Mouse (Mus musculus) megakaryocyte-erythroid progenitor cell, adult 5-6 weeks (primary cell): Measurements from ENCODE around the gene S1pr2. TPM values are rescaled to one million over a fixed set of nuclear protein-coding genes. Genes with fewer than 3 reads are reported as not detected.
"Not testable (repeated sequence)": the region's sequence is repeated elsewhere in the genome, so short reads cannot be mapped to it uniquely, and the experiment has no call there.

ENCODE experiments used
- ATAC-seq: replicated peaks from 2 replicates; pipeline ENCODE4 v1.8.0; 2016; ENCODE audit warnings: mild to moderate bottlenecking, inconsistent platforms; ENCODE audit not compliant: severe bottlenecking, poor library complexity, low FRiP score, low TSS enrichment
- total RNA-seq, 2 experiments: library from RNA; stranded (forward) in 1 of 2; stranded (reverse) in 1 of 2; fragments of 200-1000, 215-1000 nt in 1 of 2; fragments of >200 nt in 1 of 2; fragmentation: Nextera tagmentation in 1 of 2; gene quantifications; 2 replicates each; pipeline ENCODE4 v1.2.3; 2014 to 2017

The S1pr2 gene
- total RNA-seq, 2 experiments from 2014 or later = 3.4 TPM; not detected in 1

GRCm38 (mm10) chr9:21002270-21002626 is 25.7 kb upstream of the S1pr2 start:
- ATAC-seq = no peak

DNA sequence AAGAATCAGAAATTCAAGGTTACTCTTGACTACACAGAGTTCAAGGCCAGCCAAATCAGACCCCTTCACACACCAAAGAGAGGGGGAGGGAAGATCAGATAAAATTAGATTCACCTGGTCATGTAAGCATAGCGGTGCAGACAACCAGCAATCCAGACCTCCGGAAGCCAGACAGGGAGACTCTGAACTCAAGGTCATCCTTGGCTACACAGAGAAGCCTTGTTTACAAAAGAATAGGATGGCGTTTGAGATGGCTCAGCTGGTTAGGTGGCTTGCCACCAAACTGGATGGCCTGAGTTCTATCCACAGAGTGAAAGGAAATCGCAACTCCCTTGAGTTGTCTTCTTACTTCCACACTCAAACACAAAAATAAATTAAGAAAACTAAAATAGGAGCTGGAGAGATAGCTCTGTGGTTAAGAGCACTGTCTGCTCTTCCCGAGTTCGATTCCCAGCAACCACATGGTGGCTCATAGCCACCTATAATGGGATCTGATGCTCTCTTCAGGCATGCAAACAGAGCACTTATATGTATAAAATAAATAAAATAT is 25.1 kb upstream of the S1pr2 start:
- ATAC-seq = no peak

DNA sequence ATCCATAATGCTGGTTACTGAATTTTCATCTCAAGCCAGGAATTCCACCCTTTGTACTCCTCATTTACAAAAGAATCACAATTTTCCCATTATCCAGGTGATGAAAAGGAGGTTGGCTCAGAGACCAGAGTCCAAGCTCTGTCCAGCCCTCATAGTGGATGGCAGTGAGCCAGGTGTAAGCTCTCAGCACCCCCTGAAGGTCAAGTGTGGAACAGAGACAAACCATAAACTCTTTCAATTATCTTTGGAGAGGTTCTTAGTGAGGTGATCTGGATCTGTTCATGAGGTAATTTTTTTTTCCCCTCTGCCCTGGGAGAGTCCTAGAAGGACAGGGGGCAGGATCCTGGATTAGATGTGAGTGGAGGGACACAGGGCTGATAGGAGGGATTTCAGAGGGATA is 24.2 kb upstream of the S1pr2 start:
- no peak for ATAC-seq

GRCm38 (mm10) chr9:20998337-20998736 is 21.8 kb upstream of the S1pr2 start:
- not testable (repeated sequence) for ATAC-seq

DNA sequence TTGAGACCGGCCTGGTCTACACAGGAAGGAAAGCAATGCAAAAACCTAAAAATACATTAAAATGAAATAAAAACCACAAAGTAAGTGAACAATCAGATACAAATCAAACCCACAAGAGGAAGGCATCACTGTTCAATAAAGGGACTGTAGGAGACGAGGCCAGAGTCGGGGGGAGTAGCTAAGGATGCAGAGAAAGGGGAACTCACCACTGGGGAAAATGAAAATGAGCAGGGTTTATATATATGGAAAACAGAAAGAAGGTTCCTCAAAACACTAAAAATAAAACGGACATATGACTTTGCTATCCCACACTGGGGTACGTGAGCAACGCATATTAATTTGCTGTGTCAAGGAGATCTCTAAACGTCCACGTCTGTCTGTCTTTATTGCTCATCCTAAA is 20.5 kb upstream of the S1pr2 start:
- ATAC-seq = no peak

DNA sequence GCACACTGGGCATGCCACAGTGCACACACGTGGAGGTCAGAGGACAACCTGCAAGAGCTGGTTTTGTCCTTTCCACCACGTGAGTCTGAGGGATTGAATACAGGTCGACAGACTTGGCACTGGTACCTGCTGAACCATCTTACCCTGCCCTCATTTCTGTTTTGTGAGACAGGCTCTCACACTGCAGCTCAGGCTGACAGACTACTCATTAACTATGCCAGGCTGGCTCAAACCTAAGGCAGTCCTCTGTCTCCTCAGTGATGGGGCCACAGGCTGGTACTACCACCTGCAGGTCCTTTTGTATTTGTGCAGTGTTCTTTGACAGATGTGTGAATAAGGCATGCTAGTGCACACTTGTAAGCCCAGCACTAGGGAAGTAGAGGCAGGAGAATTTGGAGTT is 18.5 kb upstream of the S1pr2 start:
- ATAC-seq = no peak

DNA sequence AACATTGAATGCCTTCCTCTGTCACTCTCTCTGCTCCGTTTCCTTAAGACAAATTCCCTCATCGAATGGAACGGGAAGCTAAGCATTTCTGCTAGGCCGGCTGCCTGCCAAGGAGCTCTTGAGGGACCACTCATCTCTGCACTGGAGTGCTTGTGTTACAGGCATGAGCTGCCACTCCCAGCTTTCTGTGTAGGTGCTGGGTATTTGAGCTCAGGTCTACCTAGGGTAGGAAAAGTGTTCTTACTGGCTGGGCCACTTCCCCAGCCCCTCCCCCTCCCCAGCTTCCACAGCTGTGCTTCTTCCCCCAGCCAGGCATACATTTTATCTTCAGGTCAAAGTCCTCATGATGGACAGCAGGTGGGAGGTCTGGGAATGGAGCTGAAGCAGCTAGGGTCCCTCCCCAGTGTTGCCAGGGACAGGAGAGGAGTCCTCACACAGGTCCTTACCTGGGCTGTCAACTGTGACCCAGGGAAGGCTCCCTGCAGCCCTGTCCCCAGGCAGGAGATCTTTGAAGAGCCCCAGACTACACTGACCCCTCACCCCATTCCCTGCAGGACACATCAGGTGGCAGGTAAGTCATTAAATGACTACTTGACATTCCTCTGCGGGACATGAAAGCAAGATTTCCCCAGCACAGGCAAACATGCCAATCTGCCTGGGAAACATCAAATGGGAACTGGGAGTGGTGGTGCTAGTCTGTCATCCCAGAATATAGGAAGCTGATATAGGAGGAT is 16.8 kb upstream of the S1pr2 start:
- ATAC-seq = no peak

GRCm38 (mm10) chr9:20991587-20991986 is 15.0 kb upstream of the S1pr2 start:
- no peak for ATAC-seq

DNA sequence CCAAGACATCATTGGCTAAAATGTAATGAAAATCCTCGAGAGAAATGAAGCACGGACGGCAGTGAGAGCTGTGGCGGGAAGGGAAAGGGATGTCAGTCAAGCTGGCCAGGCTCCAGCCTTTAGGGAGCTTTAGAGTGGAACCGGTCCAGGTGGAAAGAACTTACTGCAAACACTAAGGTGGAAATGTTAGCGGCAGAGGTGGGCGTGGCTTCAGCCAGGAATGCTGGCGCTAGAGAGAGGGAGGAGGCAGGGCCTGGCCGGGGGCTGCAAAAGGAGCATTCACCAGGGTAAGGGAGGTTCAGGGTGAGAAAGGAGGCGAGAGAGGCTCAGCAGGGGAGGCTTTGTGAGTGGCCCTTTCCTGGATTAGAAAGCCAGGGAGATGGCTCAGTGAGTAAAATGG is 14.3 kb upstream of the S1pr2 start:
- no peak for ATAC-seq

- ATAC-seq = 0 out of 2 replicates have a peak, but pooled peaks have one; percentile 19
Measured at GRCm38 (mm10) chr9:20987953-20988352, 11.4 kb upstream of the S1pr2 start.

DNA sequence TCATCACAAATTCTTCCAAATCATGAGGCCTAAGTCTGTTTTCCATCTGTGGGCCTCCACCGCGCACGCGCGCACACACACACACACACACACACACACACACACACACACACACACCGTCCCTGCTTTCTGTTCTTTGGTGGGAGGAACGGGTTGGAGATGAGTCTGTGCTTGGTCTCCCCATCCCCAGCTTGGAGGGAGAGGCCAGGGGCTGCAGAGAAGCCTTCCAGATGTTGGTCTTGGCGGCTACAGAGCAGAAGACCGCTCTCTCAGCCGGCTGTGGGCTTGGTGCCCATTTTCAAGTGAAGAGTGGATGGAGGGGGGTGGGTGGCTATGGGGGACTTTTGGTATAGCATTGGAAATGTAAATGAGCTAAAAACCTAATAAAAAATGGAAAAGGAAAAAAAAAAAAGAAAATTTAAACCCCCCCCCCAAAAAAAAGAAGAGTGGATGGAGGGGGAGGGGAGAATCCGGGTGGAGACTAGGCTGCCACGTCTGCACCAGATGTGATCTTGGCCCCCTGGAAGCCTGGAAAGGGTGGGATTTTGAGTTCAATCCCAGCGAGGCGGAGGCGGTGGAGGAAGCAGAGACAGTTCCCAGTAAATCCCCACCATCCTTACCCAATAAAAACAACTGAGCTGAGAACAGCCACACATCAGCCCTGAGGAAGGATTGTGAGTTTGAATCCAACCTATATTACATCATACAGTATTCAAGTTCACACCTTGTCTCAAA is 10.5 kb upstream of the S1pr2 start:
- no peak for ATAC-seq

- ATAC-seq = no peak
Measured at GRCm38 (mm10) chr9:20983169-20983568, 6.6 kb upstream of the S1pr2 start.

- no peak for ATAC-seq
Measured at GRCm38 (mm10) chr9:20982171-20982570, 5.6 kb upstream of the S1pr2 start.

DNA sequence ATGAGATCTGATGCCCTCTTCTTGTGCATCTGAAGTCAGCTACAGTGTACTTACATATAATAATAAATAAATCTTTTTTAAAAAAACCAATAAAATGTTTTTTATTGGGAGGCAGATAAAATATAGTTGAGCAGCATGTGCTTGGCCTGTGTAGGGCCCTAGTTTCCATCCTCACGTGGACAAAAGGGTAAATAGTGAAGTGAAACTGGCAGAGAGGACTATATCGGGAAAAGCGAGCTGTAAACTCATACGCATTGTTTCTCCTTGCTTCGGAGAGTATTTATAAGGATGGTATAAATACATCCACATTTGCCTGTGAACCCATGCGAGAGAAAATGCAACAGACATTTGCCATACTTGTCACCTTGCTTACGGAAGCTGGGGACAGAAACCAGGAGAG is 3.2 kb upstream of the S1pr2 start:
- no peak for ATAC-seq

- ATAC-seq = no peak
Measured at GRCm38 (mm10) chr9:20979181-20979580, 2.6 kb upstream of the S1pr2 start.

GRCm38 (mm10) chr9:20978409-20979095 is 2.0 kb upstream of the S1pr2 start:
- ATAC-seq = no peak

- no peak for ATAC-seq
Measured at GRCm38 (mm10) chr9:20976961-20977689, 544 bp upstream of the S1pr2 start.

- ATAC-seq = peak; percentile 39
Measured at GRCm38 (mm10) chr9:20975431-20976215, 958 bp downstream of the S1pr2 start.

GRCm38 (mm10) chr9:20973682-20974075 is 2.9 kb downstream of the S1pr2 start:
- ATAC-seq = no peak
